ENCODE assay signal across 24 mouse cellular contexts in genomic region chr11:116838936-116839335, GRCm38 (mm10). TPM values are rescaled to one million over a fixed set of nuclear protein-coding genes. Genes with fewer than 3 reads are reported as not detected.
DNase-seq lines count a peak whose midpoint lies in the region; ATAC-seq and TF ChIP-seq lines count a peak whose summit lies in the region.
"Had no signal": no experiment of that assay in that cellular context is flagged by ENCODE, and none has a peak within 500 bp of the region (broad histone marks: within the 10 kb centered on the region; RNA-seq: fewer than 3 reads in every experiment).

No protein-coding gene starts in this region.

- H3K4me3 ChIP-seq in heart, embryonic 11.5 days (ENCODE audit: low read depth, low read length): no peak overlapping the region
- no peak overlapping the region for H3K4me3 ChIP-seq in liver, embryonic 12.5 days
- no peak overlapping the region for H3K4me3 ChIP-seq in liver, embryonic 11.5 days (ENCODE audit: low read depth, low read length)
- no peak overlapping the region for H3K4me3 ChIP-seq in myocyte
- H3K4me3 ChIP-seq: hindbrain, embryonic 15.5 days; left cerebral cortex, adult 2 months; neural tube, embryonic 12.5 days had no signal

- TF ChIP-seq POLR2A in myocyte (IDR thresholded peaks at IDR 0.05; ENCODE audit: insufficient read length, low read depth): no peak

- H3K27ac ChIP-seq in heart, embryonic 11.5 days (ENCODE audit: low read depth, low read length): no peak overlapping the region
- no peak overlapping the region for H3K27ac ChIP-seq in liver, embryonic 12.5 days
- H3K27ac ChIP-seq in liver, embryonic 11.5 days (ENCODE audit: low read depth, low read length): no peak overlapping the region
- H3K27ac ChIP-seq: forebrain, embryonic 10.5 days; hindbrain, embryonic 15.5 days; left cerebral cortex, adult 2 months; neural tube, embryonic 12.5 days had no signal

- H3K4me1 ChIP-seq in heart, embryonic 11.5 days (ENCODE audit: control insufficient read depth, insufficient read depth, low read length): peaks cover 23% of the 10 kb centered on the region
- peaks cover 40% of the 10 kb centered on the region for H3K4me1 ChIP-seq in liver, embryonic 12.5 days
- H3K4me1 ChIP-seq in liver, embryonic 11.5 days (replicated peaks; ENCODE audit: control insufficient read depth, insufficient read depth, low read length): peaks cover 21% of the 10 kb centered on the region

- no peaks in the 10 kb centered on the region for H3K9me3 ChIP-seq in heart, embryonic 11.5 days (replicated peaks; ENCODE audit: control insufficient read depth, low read length)
- no peaks in the 10 kb centered on the region for H3K9me3 ChIP-seq in liver, embryonic 12.5 days (replicated peaks)
- H3K9me3 ChIP-seq in liver, embryonic 11.5 days (ENCODE audit: control insufficient read depth, low read length): no peaks in the 10 kb centered on the region
- H3K9me3 ChIP-seq: forebrain, embryonic 10.5 days; hindbrain, embryonic 15.5 days; neural tube, embryonic 12.5 days had no signal

- H3K27me3 ChIP-seq in heart, embryonic 11.5 days (ENCODE audit: control insufficient read depth, insufficient read depth, low read length): no peaks in the 10 kb centered on the region
- H3K27me3 ChIP-seq in liver, embryonic 12.5 days (replicated peaks): no peaks in the 10 kb centered on the region
- no peaks in the 10 kb centered on the region for H3K27me3 ChIP-seq in liver, embryonic 11.5 days (replicated peaks; ENCODE audit: control insufficient read depth, insufficient read depth, low read length)
- H3K27me3 ChIP-seq in myocyte (ENCODE audit: control insufficient read depth, insufficient read depth, insufficient read length): no peaks in the 10 kb centered on the region
- H3K27me3 ChIP-seq: hindbrain, embryonic 15.5 days; neural tube, embryonic 12.5 days had no signal

- no peak for ATAC-seq in heart, embryonic 11.5 days (replicated peaks; ENCODE audit: insufficient number of reproducible peaks, low FRiP score, low TSS enrichment)
- no peak for ATAC-seq in liver, embryonic 12.5 days
- ATAC-seq in liver, embryonic 11.5 days (replicated peaks; ENCODE audit: low FRiP score): no peak

- intact Hi-C loops in gastrocnemius, postnatal 14 days (cut with DNase I; ENCODE audit: low total_unique reads): no loop called here
- intact Hi-C loops in heart, postnatal 36 days (cut with DNase I): no loop called here

- H3K4me2 ChIP-seq in heart, embryonic 11.5 days: no peak overlapping the region
- H3K4me2 ChIP-seq in liver, embryonic 12.5 days: no peak overlapping the region
- no peak overlapping the region for H3K4me2 ChIP-seq in liver, embryonic 11.5 days
- H3K4me2 ChIP-seq in myocyte (ENCODE audit: low read depth): no peak overlapping the region
- H3K4me2 ChIP-seq: hindbrain, embryonic 15.5 days; midbrain, embryonic 11.5 days had no signal

- no peak overlapping the region for H3ac ChIP-seq in myocyte (ENCODE audit: control insufficient read depth, insufficient read length)

- H3K79me2 ChIP-seq in myocyte (ENCODE audit: control insufficient read depth, insufficient read depth): peaks cover 47% of the 10 kb centered on the region

- H3K36me3 ChIP-seq in heart, embryonic 11.5 days (ENCODE audit: control insufficient read depth, insufficient read depth, low read length): peaks cover 63% of the 10 kb centered on the region
- H3K36me3 ChIP-seq in liver, embryonic 12.5 days: peaks cover 79% of the 10 kb centered on the region
- peaks cover 63% of the 10 kb centered on the region for H3K36me3 ChIP-seq in liver, embryonic 11.5 days (ENCODE audit: control insufficient read depth, insufficient read depth, low read length)
- H3K36me3 ChIP-seq in myocyte (ENCODE audit: control insufficient read depth, insufficient read depth): peaks cover 49% of the 10 kb centered on the region

- H3K9ac ChIP-seq in heart, embryonic 11.5 days (ENCODE audit: low read depth, low read length): 0 out of 2 replicates have a peak overlapping the region, but pooled peaks have one; percentile 10
- H3K9ac ChIP-seq in liver, embryonic 12.5 days: peak overlapping the region; percentile 2; the same call in 1 of the 2 replicates
- H3K9ac ChIP-seq in liver, embryonic 11.5 days (ENCODE audit: low read depth, low read length): no peak overlapping the region
- H3K9ac ChIP-seq: hindbrain, embryonic 15.5 days had no signal

- DNase-seq in gastrocnemius, adult 18-20 months (ENCODE audit: low spot score): peak; percentile 53
- DNase-seq in gastrocnemius, postnatal 14 days: no peak
- no peak for DNase-seq in heart, postnatal 36 days
- no peak for DNase-seq in liver, embryonic 11.5 days (ENCODE audit: low spot score)
- no peak for DNase-seq in adrenal gland, adult 2 months
- DNase-seq: adrenal gland, postnatal 25 days; cerebellum, adult 11 months; cerebellum, postnatal 25 days; embryo, embryonic 11 days; kidney, adult 11 months; layer of hippocampus, adult 9-11 months; left cerebral cortex, postnatal 4 days; liver; lung, adult 18-20 months; right cerebral cortex, adult 18-20 months had no signal

- WGBS in heart, embryonic 11.5 days (ENCODE audit: insufficient replicate concordance): 85% methylated on average over 14 of the region's 14 CpGs
- 87% methylated on average over 14 of the region's 14 CpGs for WGBS in liver, embryonic 12.5 days (ENCODE audit: insufficient replicate concordance)
- 91% methylated on average over 14 of the region's 14 CpGs for WGBS in liver, embryonic 11.5 days

TF ChIP-seq in myocyte, 11 proteins besides CTCF, POLR2A, EP300 and RAD21:
- TF ChIP-seq MYOD1 (IDR thresholded peaks at IDR 0.05; ENCODE audit: control insufficient read depth in 1 of 3, insufficient read length in 2 of 3, low read depth in 2 of 3) (peak in 1 of 3 experiments; percentile 34), MYOG (IDR thresholded peaks at IDR 0.05; ENCODE audit: control insufficient read depth in 1 of 3, insufficient read depth in 1 of 3, insufficient read length in 2 of 3, low read depth in 2 of 3) (peak in 2 of 3 experiments; percentile 22 to 32), MAX (IDR thresholded peaks at IDR 0.05; ENCODE audit: low read depth) (no peak)
TF ChIP-seq in myocyte: peak in this region for 2.

RNA-seq across cellular contexts. Expression of gene Mettl23, which starts 4.1 kb away (rescaled TPM):
- 10 to 100 TPM; 40.1 to 41.4 TPM for total RNA-seq in gastrocnemius, adult 18-20 months (2021)
- 10 to 100 TPM; 24.1 to 24.7 TPM for total RNA-seq in gastrocnemius, postnatal 14 days (2021)
- 58.5 and 60.4 TPM in 2 replicates for polyA plus RNA-seq in heart, embryonic 11.5 days (2014; fragmentation: Nextera tagmentation; extraction: Ambion mirVana)
- total RNA-seq in heart, postnatal 36 days (2021): 10 to 100 TPM; 40.0 to 41.1 TPM
- 47.6 and 49.5 TPM in 2 replicates for polyA plus RNA-seq in liver, embryonic 12.5 days (2016; fragmentation: Nextera tagmentation; extraction: Ambion mirVana)
- polyA plus RNA-seq in liver, embryonic 11.5 days (2014; fragmentation: Nextera tagmentation; extraction: Ambion mirVana): 65.1 and 73.9 TPM in 2 replicates
- 34.0 TPM for polyA plus RNA-seq in myocyte (2012; fragmentation: generic; extraction: Trizol)
- total RNA-seq in adrenal gland, adult 2 months (2021): 10 to 100 TPM; 22.5 to 35.2 TPM
- 25.9 and 26.6 TPM in 2 replicates for polyA plus RNA-seq in adrenal gland, adult 2 months (2012; rRNA removed)

RNA-seq across cellular contexts. Expression of gene Jmjd6, which starts 4.3 kb away (rescaled TPM):
- 10 to 100 TPM; 18.4 to 28.1 TPM for total RNA-seq in gastrocnemius, adult 18-20 months (2021)
- total RNA-seq in gastrocnemius, postnatal 14 days (2021): 10 to 100 TPM; 19.5 to 21.4 TPM
- 83.2 and 89.0 TPM in 2 replicates for polyA plus RNA-seq in heart, embryonic 11.5 days (2014; fragmentation: Nextera tagmentation; extraction: Ambion mirVana)
- total RNA-seq in heart, postnatal 36 days (2021): 10 to 100 TPM; 29.5 to 34.9 TPM
- 58.2 and 61.6 TPM in 2 replicates for polyA plus RNA-seq in liver, embryonic 12.5 days (2016; fragmentation: Nextera tagmentation; extraction: Ambion mirVana)
- 93.1 and 102 TPM in 2 replicates for polyA plus RNA-seq in liver, embryonic 11.5 days (2014; fragmentation: Nextera tagmentation; extraction: Ambion mirVana)
- 55.1 TPM for polyA plus RNA-seq in myocyte (2012; fragmentation: generic; extraction: Trizol)
- 10 to 100 TPM; 30.6 to 50.7 TPM for total RNA-seq in adrenal gland, adult 2 months (2021)
- 17.3 and 18.8 TPM in 2 replicates for polyA plus RNA-seq in adrenal gland, adult 2 months (2012; rRNA removed)

RNA-seq across cellular contexts. Expression of gene Mxra7, which starts 11.1 kb away (rescaled TPM):
- total RNA-seq in gastrocnemius, adult 18-20 months (2021): 1 to 10 TPM; 5.2 to 8.2 TPM
- total RNA-seq in gastrocnemius, postnatal 14 days (2021): 10 to 100 TPM; 23.1 to 29.6 TPM
- 15.9 and 16.1 TPM in 2 replicates for polyA plus RNA-seq in heart, embryonic 11.5 days (2014; fragmentation: Nextera tagmentation; extraction: Ambion mirVana)
- 10 to 100 TPM; 18.1 to 21.1 TPM for total RNA-seq in heart, postnatal 36 days (2021)
- polyA plus RNA-seq in liver, embryonic 12.5 days (2016; fragmentation: Nextera tagmentation; extraction: Ambion mirVana): 6.9 and 7.2 TPM in 2 replicates
- polyA plus RNA-seq in liver, embryonic 11.5 days (2014; fragmentation: Nextera tagmentation; extraction: Ambion mirVana): 8.4 and 9.3 TPM in 2 replicates
- 126 TPM for polyA plus RNA-seq in myocyte (2012; fragmentation: generic; extraction: Trizol)
- total RNA-seq in adrenal gland, adult 2 months (2021): 10 to 100 TPM; 37.2 to 78.7 TPM
- 282 and 392 TPM in 2 replicates for polyA plus RNA-seq in adrenal gland, adult 2 months (2012; rRNA removed)
- total RNA-seq: monocyte, adult 5-6 weeks had no signal

RNA-seq across cellular contexts. Expression of gene Mfsd11, which starts 13.3 kb away (rescaled TPM):
- total RNA-seq in gastrocnemius, adult 18-20 months (2021): 10 to 100 TPM; 19.1 to 26.2 TPM
- 10 to 100 TPM; 22.3 to 27.2 TPM for total RNA-seq in gastrocnemius, postnatal 14 days (2021)
- polyA plus RNA-seq in heart, embryonic 11.5 days (2014; fragmentation: Nextera tagmentation; extraction: Ambion mirVana): 29.3 and 35.8 TPM in 2 replicates
- total RNA-seq in heart, postnatal 36 days (2021): 10 to 100 TPM; 30.3 to 33.5 TPM
- polyA plus RNA-seq in liver, embryonic 12.5 days (2016; fragmentation: Nextera tagmentation; extraction: Ambion mirVana): 13.6 and 15.0 TPM in 2 replicates
- 21.4 and 23.9 TPM in 2 replicates for polyA plus RNA-seq in liver, embryonic 11.5 days (2014; fragmentation: Nextera tagmentation; extraction: Ambion mirVana)
- polyA plus RNA-seq in myocyte (2012; fragmentation: generic; extraction: Trizol): 40.0 TPM
- 10 to 100 TPM; 31.3 to 43.6 TPM for total RNA-seq in adrenal gland, adult 2 months (2021)
- 36.8 and 48.1 TPM in 2 replicates for polyA plus RNA-seq in adrenal gland, adult 2 months (2012; rRNA removed)

RNA-seq across cellular contexts. Expression of gene Srsf2, which starts 14.0 kb away (rescaled TPM):
- total RNA-seq in gastrocnemius, adult 18-20 months (2021): 10 to 100 TPM; 68.0 to 72.0 TPM
- 10 to 100 TPM; 73.0 to 80.9 TPM for total RNA-seq in gastrocnemius, postnatal 14 days (2021)
- polyA plus RNA-seq in heart, embryonic 11.5 days (2014; fragmentation: Nextera tagmentation; extraction: Ambion mirVana): 577 and 621 TPM in 2 replicates
- 100 to 1,000 TPM in 1 of 2 experiments, 10 to 100 TPM in 1; 94.5 to 116 TPM for total RNA-seq in heart, postnatal 36 days (2021)
- polyA plus RNA-seq in liver, embryonic 12.5 days (2016; fragmentation: Nextera tagmentation; extraction: Ambion mirVana): 801 and 808 TPM in 2 replicates
- polyA plus RNA-seq in liver, embryonic 11.5 days (2014; fragmentation: Nextera tagmentation; extraction: Ambion mirVana): 931 and 939 TPM in 2 replicates
- polyA plus RNA-seq in myocyte (2012; fragmentation: generic; extraction: Trizol): 145 TPM
- total RNA-seq in adrenal gland, adult 2 months (2021): 100 to 1,000 TPM; 223 to 256 TPM
- 693 and 1,121 TPM in 2 replicates for polyA plus RNA-seq in adrenal gland, adult 2 months (2012; rRNA removed)
